Mouse (Mus musculus) CH12.LX (cell line): ENCODE measurements around the gene Serpinb9b. TPM values are rescaled to one million over a fixed set of nuclear protein-coding genes. Genes with fewer than 3 reads are reported as not detected.
A peak's percentile ranks its signal among the peaks of the same experiment; 100 is the strongest.

Experiments used
- DNase-seq: peaks from one replicate; pipeline ENCODE4 v3.0.0-alpha.2; 2013; ENCODE audit errors: extremely low read depth
- H3K27ac ChIP-seq: 2 replicates; pipeline ENCODE4 v1.5.1; 2012; ENCODE audit warnings: low read depth, mild to moderate bottlenecking, control low read depth, moderate library complexity; ENCODE audit not compliant: insufficient read depth
- H3K27me3 ChIP-seq: replicated peaks from 2 replicates; pipeline ENCODE3; 2012; ENCODE audit warnings: inconsistent platforms
- H3K36me3 ChIP-seq, 2 experiments: replicated peaks in 1 of 2; 2 replicates each; pipeline versions ENCODE3 to v1.6.1; 2012; ENCODE audit warnings: inconsistent platforms in 1 of 2, low read length in 1 of 2, mild to moderate bottlenecking in 1 of 2, mixed read lengths in 1 of 2, moderate library complexity in 1 of 2; ENCODE audit not compliant: control insufficient read depth in 1 of 2, insufficient read depth in 1 of 2
- H3K4me1 ChIP-seq, 2 experiments: 2 replicates each; pipeline ENCODE4 v1.6.1; 2012; ENCODE audit warnings: inconsistent platforms in 1 of 2, moderate library complexity in 1 of 2; ENCODE audit not compliant: insufficient read depth in 2 of 2, control insufficient read depth in 1 of 2
- H3K4me2 ChIP-seq: 2 replicates; pipeline ENCODE4 v1.6.1; 2012; ENCODE audit warnings: low read depth, mild to moderate bottlenecking, control low read depth; ENCODE audit not compliant: poor library complexity, insufficient read depth, severe bottlenecking
- H3K4me3 ChIP-seq, 3 experiments: fragments of 150-350 bp in 1 of 3; sonication (generic) in 1 of 3; replicated peaks in 1 of 3; 2 replicates each; pipeline versions ENCODE3 to v1.5.1; 2011 to 2012; ENCODE audit warnings: low read depth in 2 of 3, low read length in 2 of 3, mild to moderate bottlenecking in 2 of 3, moderate library complexity in 2 of 3, control low read depth in 1 of 3, improper control_type of control experiment in 1 of 3, inconsistent platforms in 1 of 3, mixed read lengths in 1 of 3; ENCODE audit not compliant: poor library complexity in 1 of 3
- H3K79me2 ChIP-seq: replicated peaks from 2 replicates; pipeline ENCODE4 v1.6.1; 2012; ENCODE audit warnings: mild to moderate bottlenecking, moderate library complexity; ENCODE audit not compliant: control insufficient read depth, poor library complexity, insufficient read depth, severe bottlenecking; ENCODE audit errors: extremely low read depth
- H3K9ac ChIP-seq: 2 replicates; pipeline ENCODE4 v1.6.1; 2012; ENCODE audit warnings: low read depth, mild to moderate bottlenecking, control low read depth, moderate library complexity; ENCODE audit not compliant: insufficient read depth
- H3K9me3 ChIP-seq: replicated peaks from 2 replicates; pipeline ENCODE3; 2012; ENCODE audit warnings: low read length, inconsistent platforms, mixed read lengths
- BHLHE40 ChIP-seq: IDR thresholded peaks from 2 replicates; pipeline ENCODE4 v1.6.1; 2011; ENCODE audit warnings: mild to moderate bottlenecking, low read depth, low read length, improper control_type of control experiment
- CHD1 ChIP-seq: IDR thresholded peaks from 2 replicates; pipeline ENCODE4 v1.6.1; 2012; ENCODE audit warnings: low read depth, low read length, improper control_type of control experiment, inconsistent platforms
- CHD2 ChIP-seq: IDR thresholded peaks from 2 replicates; pipeline ENCODE4 v1.6.1; 2011; ENCODE audit warnings: low read length, improper control_type of control experiment
- CTCF ChIP-seq, 2 experiments: IDR thresholded peaks in 1 of 2; conservative IDR thresholded peaks in 1 of 2; 2 replicates each; pipeline ENCODE4 v1.5.1; 2011 to 2012; ENCODE audit warnings: low read depth in 2 of 2, low read length in 2 of 2, improper control_type of control experiment in 1 of 2, inconsistent platforms in 1 of 2, mild to moderate bottlenecking in 1 of 2, moderate library complexity in 1 of 2
- ELF1 ChIP-seq: IDR thresholded peaks from 2 replicates; pipeline ENCODE4 v1.6.1; 2014; ENCODE audit warnings: low read depth, mild to moderate bottlenecking, inconsistent platforms, low read length, improper control_type of control experiment
- EP300 ChIP-seq: IDR thresholded peaks from 2 replicates; pipeline ENCODE4 v1.6.1; 2011; ENCODE audit warnings: low read length, improper control_type of control experiment
- GABPA ChIP-seq: IDR thresholded peaks from 2 replicates; pipeline ENCODE4 v1.6.1; 2012; ENCODE audit warnings: low read depth, low read length, improper control_type of control experiment, inconsistent platforms; ENCODE audit not compliant: insufficient replicate concordance
- HCFC1 ChIP-seq: IDR thresholded peaks from 2 replicates; pipeline ENCODE4 v1.6.1; 2012; ENCODE audit warnings: low read depth, mild to moderate bottlenecking, inconsistent platforms, low read length, improper control_type of control experiment
- IRF4 ChIP-seq: IDR thresholded peaks from 2 replicates; pipeline ENCODE4 v1.6.1; 2014; ENCODE audit warnings: low read depth, mild to moderate bottlenecking, inconsistent platforms, low read length, improper control_type of control experiment
- JUN ChIP-seq: IDR thresholded peaks from 2 replicates; pipeline ENCODE4 v1.6.1; 2011; ENCODE audit warnings: low read depth, mild to moderate bottlenecking, low read length, improper control_type of control experiment, moderate library complexity; ENCODE audit not compliant: insufficient read depth
- KAT2A ChIP-seq: IDR thresholded peaks from 2 replicates; pipeline ENCODE4 v1.6.1; 2012; ENCODE audit warnings: low read length, improper control_type of control experiment, inconsistent platforms; ENCODE audit not compliant: insufficient replicate concordance
- MAFK ChIP-seq: IDR thresholded peaks from 2 replicates; pipeline ENCODE4 v1.6.1; 2011; ENCODE audit warnings: low read length, improper control_type of control experiment; ENCODE audit not compliant: insufficient replicate concordance
- MEF2A ChIP-seq: IDR thresholded peaks from 2 replicates; pipeline ENCODE4 v1.6.1; 2014; ENCODE audit warnings: low read depth, mild to moderate bottlenecking, inconsistent platforms, low read length, improper control_type of control experiment, borderline replicate concordance
- MYC ChIP-seq: IDR thresholded peaks from 2 replicates; pipeline ENCODE4 v1.6.1; 2011; ENCODE audit warnings: low read depth, mild to moderate bottlenecking, improper control_type of control experiment, low read length
- NELFE ChIP-seq: IDR thresholded peaks from 2 replicates; pipeline ENCODE4 v1.6.1; 2011; ENCODE audit warnings: low read depth, low read length, improper control_type of control experiment
- NRF1 ChIP-seq: IDR thresholded peaks from 2 replicates; pipeline ENCODE4 v1.6.1; 2014; ENCODE audit warnings: low read depth, mild to moderate bottlenecking, inconsistent platforms, low read length, improper control_type of control experiment, moderate library complexity
- PAX5 ChIP-seq: IDR thresholded peaks from 2 replicates; pipeline ENCODE4 v1.6.1; 2012; ENCODE audit warnings: low read length, inconsistent platforms, mixed read lengths
- POLR2A ChIP-seq: IDR thresholded peaks from 2 replicates; pipeline ENCODE4 v1.6.1; 2011; ENCODE audit warnings: low read depth, mild to moderate bottlenecking, improper control_type of control experiment, low read length
- POLR2AphosphoS2 ChIP-seq: IDR thresholded peaks from 2 replicates; pipeline ENCODE4 v1.6.1; 2011; ENCODE audit warnings: low read depth, low read length, improper control_type of control experiment
- RAD21 ChIP-seq: IDR thresholded peaks from 2 replicates; pipeline ENCODE4 v1.6.1; 2011; ENCODE audit warnings: low read depth, mild to moderate bottlenecking, low read length, improper control_type of control experiment, moderate library complexity
- RCOR1 ChIP-seq: conservative IDR thresholded peaks from 2 replicates; pipeline ENCODE4 v1.6.1; 2012; ENCODE audit warnings: low read depth, mild to moderate bottlenecking, inconsistent platforms, low read length, improper control_type of control experiment
- SIN3A ChIP-seq: IDR thresholded peaks from 2 replicates; pipeline ENCODE4 v1.6.1; 2012; ENCODE audit warnings: low read length, improper control_type of control experiment, inconsistent platforms
- SMC3 ChIP-seq: IDR thresholded peaks from 2 replicates; pipeline ENCODE4 v1.6.1; 2011; ENCODE audit warnings: low read depth, low read length, improper control_type of control experiment
- TBP ChIP-seq: conservative IDR thresholded peaks from 2 replicates; pipeline ENCODE4 v1.6.1; 2011; ENCODE audit warnings: low read depth, low read length, improper control_type of control experiment
- TCF12 ChIP-seq: IDR thresholded peaks from 2 replicates; pipeline ENCODE4 v1.6.1; 2014; ENCODE audit warnings: low read depth, mild to moderate bottlenecking, inconsistent platforms, low read length, improper control_type of control experiment
- USF2 ChIP-seq: conservative IDR thresholded peaks from 2 replicates; pipeline ENCODE4 v1.6.1; 2011; ENCODE audit warnings: low read depth, low read length, improper control_type of control experiment
- ZC3H11A ChIP-seq: IDR thresholded peaks from 2 replicates; pipeline ENCODE4 v1.6.1; 2012; ENCODE audit warnings: low read depth, mild to moderate bottlenecking, inconsistent platforms, low read length, improper control_type of control experiment
- ZKSCAN1 ChIP-seq: IDR thresholded peaks from 2 replicates; pipeline ENCODE4 v1.6.1; 2012; ENCODE audit warnings: low read depth, inconsistent platforms, low read length, improper control_type of control experiment, borderline replicate concordance
- ZMIZ1 ChIP-seq: IDR thresholded peaks from 2 replicates; pipeline ENCODE4 v1.6.1; 2012; ENCODE audit warnings: low read depth, mild to moderate bottlenecking, inconsistent platforms, low read length, improper control_type of control experiment
- dilution Hi-C: fragments of 300-500 bp; cut with MboI; formaldehyde crosslinking; loops from 2 replicates; pipeline ENCODE4 v1.14.3; 2020; ENCODE audit warnings: low sequenced_read_pairs; ENCODE audit not compliant: extremely low pct_unique_long_range_greater_than_20kb, extremely low pct_ligation_motif_present
- in situ Hi-C: fragments of 300-500 bp; cut with MboI; formaldehyde crosslinking; loops from 3 replicates; pipeline ENCODE4 v1.14.3; 2019; ENCODE audit warnings: low sequenced_read_pairs, low pct_ligation_motif_present, low pct_unique_long_range_greater_than_20kb, mixed read lengths
- polyA plus RNA-seq: library from polyadenylated mRNA; unstranded; fragments of >175 nt; gene quantifications from 2 replicates; pipeline ENCODE4 v1.2.1, GENCODE M21; 2012; ENCODE audit warnings: low read depth; ENCODE audit not compliant: insufficient read length
- total RNA-seq, 2 experiments: library from RNA; depleted of rRNA; stranded (reverse); fragments of 300-350 nt in 1 of 2; fragments of >200 nt in 1 of 2; gene quantifications; 2 replicates each; pipeline ENCODE4 v1.2.3; 2012 to 2014

Serpinb9b gene
- total and polyA plus RNA-seq, 3 experiments, result 0.24 TPM; not detected in 2

- no peaks in the 10 kb centered on the region for H3K27me3 ChIP-seq
- DNase-seq, result no peak
- dilution Hi-C loops, result no loop called here
- no peaks in the 10 kb centered on the region for H3K79me2 ChIP-seq
- no peak overlapping the region for H3K4me3 ChIP-seq
- no peaks in the 10 kb centered on the region for H3K36me3 ChIP-seq
- H3K4me2 ChIP-seq, result no peak overlapping the region
- no peak overlapping the region for H3K9ac ChIP-seq
- no peak for TF ChIP-seq EP300
- TF ChIP-seq, all 38 proteins: peak for 0
- peaks cover 4% of the 10 kb centered on the region for H3K9me3 ChIP-seq
- in situ Hi-C loops, result loop anchor here (10.0 kb wide), 2 partner anchors 67 to 167 kb away; partner anchors contain the start of gene Serpinb9
- peaks cover 0 to 31% of the 10 kb centered on the region in 2 experiments; a peak in 2 of 4 replicates for H3K4me1 ChIP-seq
- no peak overlapping the region for H3K27ac ChIP-seq
Observed at GRCm38 (mm10) chr13:33071776-33072175, 44.6 kb downstream of the Serpinb9b start.

- Histone ChIP-seq H3K27ac (no peak overlapping the region), H3K4me3 (no peak overlapping the region), H3K9me3 (no peaks in the 10 kb centered on the region), H3K27me3 (no peaks in the 10 kb centered on the region), H3K79me2 (no peaks in the 10 kb centered on the region), H3K4me2 (no peak overlapping the region), H3K9ac (no peak overlapping the region), H3K36me3 (no peaks in the 10 kb centered on the region), H3K4me1 (peaks cover 0 to 43% of the 10 kb centered on the region in 2 experiments; a peak in 2 of 4 replicates)
- in situ Hi-C loops, result loop anchor here (10.0 kb wide), 2 partner anchors 69 to 169 kb away; partner anchors contain the start of gene Serpinb9
- dilution Hi-C loops, result no loop called here
- peak; percentile 69 for DNase-seq
- TF ChIP-seq MAFK, result no peak
- TF ChIP-seq CTCF (conservative IDR thresholded peaks at IDR 0.05 in 1 of 2, IDR thresholded peaks at IDR 0.05 in 1 of 2; ENCODE audit: low read depth in 2 of 2, low read length in 2 of 2), result peak; percentile 35 to 91
- no peak for TF ChIP-seq CHD2
- no peak for TF ChIP-seq TCF12
- TF ChIP-seq GABPA, result no peak
- TF ChIP-seq PAX5, result no peak
- TF ChIP-seq SIN3A, result no peak
- TF ChIP-seq USF2, result no peak
- TF ChIP-seq IRF4, result no peak
- TF ChIP-seq RCOR1, result no peak
- TF ChIP-seq KAT2A, result no peak
- no peak for TF ChIP-seq NELFE
- TF ChIP-seq POLR2A, result no peak
- no peak for TF ChIP-seq ZKSCAN1
- TF ChIP-seq MYC, result no peak
- TF ChIP-seq POLR2AphosphoS2, result no peak
- no peak for TF ChIP-seq HCFC1
- peak; percentile 84 for TF ChIP-seq RAD21
- no peak for TF ChIP-seq BHLHE40
- TF ChIP-seq ZC3H11A, result peak; percentile 74
- TF ChIP-seq ZMIZ1, result no peak
- no peak for TF ChIP-seq JUN
- TF ChIP-seq ELF1, result no peak
- no peak for TF ChIP-seq MEF2A
- no peak for TF ChIP-seq EP300
- TF ChIP-seq SMC3, result peak; percentile 96
- TF ChIP-seq NRF1, result no peak
- no peak for TF ChIP-seq CHD1
- no peak for TF ChIP-seq TBP
Observed at GRCm38 (mm10) chr13:33074029-33074428, 46.8 kb downstream of the Serpinb9b start.
